Mouse (Mus musculus) hindbrain, embryonic 10.5 days (tissue): ENCODE results near the gene Cdkal1. TPM values are rescaled to one million over a fixed set of nuclear protein-coding genes. Genes with fewer than 3 reads are reported as not detected.

ENCODE experiments used
- DNase-seq: peaks from one replicate; pipeline ENCODE4 v3.0.0-alpha.2; 2017; ENCODE audit warnings: low spot score
- H3K27ac ChIP-seq: fragments of 300-500 bp; sonication (generic); 2 replicates; pipeline ENCODE4 v1.5.1; 2016; ENCODE audit warnings: mild to moderate bottlenecking, moderate library complexity
- H3K27me3 ChIP-seq: fragments of 300-500 bp; sonication (generic); 2 replicates; pipeline ENCODE4 v1.6.1; 2016; ENCODE audit warnings: mild to moderate bottlenecking; ENCODE audit not compliant: poor library complexity, insufficient read depth, severe bottlenecking
- H3K36me3 ChIP-seq: fragments of 300-500 bp; sonication (generic); 2 replicates; pipeline ENCODE4 v1.6.1; 2016; ENCODE audit warnings: mild to moderate bottlenecking, moderate library complexity
- H3K4me1 ChIP-seq: fragments of 300-500 bp; sonication (generic); replicated peaks from 2 replicates; pipeline ENCODE4 v1.6.1; 2016; ENCODE audit warnings: mild to moderate bottlenecking
- H3K4me3 ChIP-seq: fragments of 300-500 bp; sonication (generic); 2 replicates; pipeline ENCODE4 v1.5.1; 2016; ENCODE audit warnings: mild to moderate bottlenecking, moderate library complexity
- H3K9me3 ChIP-seq: fragments of 300-500 bp; sonication (generic); 2 replicates; pipeline ENCODE4 v1.6.1; 2016; ENCODE audit warnings: mild to moderate bottlenecking, moderate library complexity
- WGBS: fragments of 180-500 bp; shearing (Covaris S2); methylation state at CpG from one replicate; pipeline ENCODE4 v1.1.7; 2016; 5-methylcytosine and 5-hydroxymethylcytosine counted together
- polyA plus RNA-seq: library from polyadenylated mRNA; unstranded; fragments of >200 nt; fragmentation: Nextera tagmentation; extraction: Ambion mirVana; gene quantifications from 2 replicates; pipeline ENCODE4 v1.2.1, GENCODE M21; 2016

Cdkal1 gene
- polyA plus RNA-seq, 1 experiment from 2014 or later: 29.6 TPM

GRCm38 (mm10) chr13:29233970-29234369 lies 621.5 kb downstream of the Cdkal1 start:
- H3K4me1 ChIP-seq: no peaks in the 10 kb centered on the region
- H3K27me3 ChIP-seq: no peaks in the 10 kb centered on the region
- WGBS: 88% methylated on average over 11 of the region's 11 CpGs
- H3K27ac ChIP-seq: no peak overlapping the region
- H3K36me3 ChIP-seq: no peaks in the 10 kb centered on the region
- H3K9me3 ChIP-seq: peaks cover 10% of the 10 kb centered on the region; the same call in 1 of the 2 replicates
- H3K4me3 ChIP-seq: no peak overlapping the region
- no peak for DNase-seq

DNA sequence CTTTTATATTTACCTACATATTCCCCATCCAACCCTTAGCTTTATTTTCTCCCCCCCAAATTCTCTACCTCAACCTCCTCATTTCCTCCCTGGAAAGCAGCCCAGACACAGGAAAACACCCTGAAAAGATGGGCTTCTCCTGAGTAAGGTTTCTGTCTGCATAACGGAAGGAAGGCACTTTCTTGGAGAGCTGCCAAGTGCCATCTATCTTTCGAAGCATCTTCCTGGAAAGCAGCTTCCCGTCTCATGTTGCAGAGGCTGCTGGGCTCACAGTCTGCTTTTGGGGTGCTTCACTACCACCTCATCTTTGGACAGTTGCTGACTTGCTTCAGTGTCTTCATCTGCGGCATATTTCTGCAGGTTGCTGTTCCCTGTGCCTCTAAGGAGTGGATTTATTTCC lies 622.8 kb downstream of the Cdkal1 start:
- WGBS: 73% methylated on average over 4 of the region's 4 CpGs
- H3K4me3 ChIP-seq: no peak overlapping the region
- DNase-seq: no peak

DNA sequence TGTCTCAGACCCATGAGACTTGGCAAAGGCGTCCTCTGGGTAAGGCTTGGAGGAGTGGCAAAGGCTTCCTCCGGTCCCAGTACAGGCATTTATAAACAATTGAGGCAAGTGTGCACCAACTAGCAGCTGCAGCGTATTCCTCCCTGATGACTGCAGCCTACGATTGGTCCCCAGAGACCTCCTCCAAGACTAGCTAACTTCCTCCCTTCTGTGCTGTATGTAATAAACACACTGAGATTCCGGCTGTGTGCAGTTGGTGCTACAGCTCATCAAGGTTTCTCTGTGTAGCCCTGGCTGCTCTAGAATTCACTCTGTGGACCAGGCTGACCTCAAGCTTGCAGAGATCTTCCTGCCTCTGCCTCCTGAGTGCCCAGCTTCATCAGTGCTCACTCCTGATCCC lies 630.7 kb downstream of the Cdkal1 start:
- peaks cover 7% of the 10 kb centered on the region; the same call in 1 of the 2 replicates for H3K27me3 ChIP-seq
- H3K4me3 ChIP-seq: no peak overlapping the region
- peaks cover 21% of the 10 kb centered on the region for H3K4me1 ChIP-seq
- WGBS: 82% methylated on average over 5 of the region's 5 CpGs
- DNase-seq: no peak
- no peaks in the 10 kb centered on the region for H3K9me3 ChIP-seq
- no peak overlapping the region for H3K27ac ChIP-seq
- H3K36me3 ChIP-seq: no peaks in the 10 kb centered on the region

More for the DNA sequence above, 622.8 kb downstream of the Cdkal1 start:
- Histone ChIP-seq H3K4me1 (no peaks in the 10 kb centered on the region), H3K36me3 (no peaks in the 10 kb centered on the region), H3K27ac (no peak overlapping the region), H3K27me3 (no peaks in the 10 kb centered on the region), H3K9me3 (peaks cover 10% of the 10 kb centered on the region; the same call in 1 of the 2 replicates)

GRCm38 (mm10) chr13:29222261-29222838 lies 633.1 kb downstream of the Cdkal1 start:
- Histone ChIP-seq H3K4me1 (peaks cover 21% of the 10 kb centered on the region), H3K9me3 (0 out of 2 replicates have a peak, but pooled peaks cover 3% of the 10 kb centered on the region), H3K4me3 (no peak overlapping the region), H3K27ac (peak overlapping the region; percentile 86), H3K27me3 (peaks cover 7% of the 10 kb centered on the region; the same call in 1 of the 2 replicates), H3K36me3 (no peaks in the 10 kb centered on the region)
- DNase-seq: peak; percentile 76
- 11% methylated on average over 10 of the region's 10 CpGs for WGBS

- no peak for DNase-seq
- no peaks in the 10 kb centered on the region for H3K36me3 ChIP-seq
- no peak overlapping the region for H3K4me3 ChIP-seq
- H3K27ac ChIP-seq: peak overlapping the region; percentile 67
- WGBS: 40% methylated on average over 5 of the region's 5 CpGs
- 0 out of 2 replicates have a peak, but pooled peaks cover 3% of the 10 kb centered on the region for H3K9me3 ChIP-seq
- H3K4me1 ChIP-seq: peaks cover 21% of the 10 kb centered on the region
- peaks cover 7% of the 10 kb centered on the region; the same call in 1 of the 2 replicates for H3K27me3 ChIP-seq
These were observed 633.8 kb downstream of the Cdkal1 start for GRCm38 (mm10) chr13:29221646-29222045.

DNA sequence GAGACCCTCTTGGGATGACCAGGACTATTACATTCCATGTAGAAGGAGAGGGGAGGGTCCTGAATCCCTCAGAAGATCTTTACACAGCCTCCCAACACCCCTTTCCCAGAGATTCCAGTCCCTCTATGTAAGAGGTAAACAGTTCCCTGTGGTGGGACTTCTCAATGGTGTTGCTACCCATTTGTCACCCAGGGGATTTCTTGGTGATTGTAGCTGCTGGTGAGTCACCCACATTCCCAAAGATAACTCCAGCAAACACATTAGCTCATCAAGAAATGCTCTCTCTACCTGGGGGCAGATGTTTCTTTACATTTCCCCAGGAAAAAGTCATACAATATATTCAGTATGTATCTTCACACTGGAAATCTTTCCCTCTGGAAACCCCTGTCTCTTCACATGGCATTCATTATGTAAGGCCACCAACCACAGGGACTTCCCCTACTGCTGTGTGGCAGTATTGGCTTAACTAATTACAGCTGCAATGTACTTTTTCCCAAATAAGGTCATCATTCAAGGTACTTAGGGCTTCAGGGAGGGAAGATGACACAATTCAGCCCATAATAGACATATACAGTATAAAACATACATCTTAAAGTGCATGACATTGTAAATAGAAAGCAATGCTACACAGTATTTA lies 636.8 kb downstream of the Cdkal1 start:
- DNase-seq: no peak
- no peaks in the 10 kb centered on the region for H3K36me3 ChIP-seq
- H3K9me3 ChIP-seq: 0 out of 2 replicates have a peak, but pooled peaks cover 3% of the 10 kb centered on the region
- peaks cover 21% of the 10 kb centered on the region for H3K4me1 ChIP-seq
- no peak overlapping the region for H3K4me3 ChIP-seq
- no peak overlapping the region for H3K27ac ChIP-seq
- peaks cover 7% of the 10 kb centered on the region; the same call in 1 of the 2 replicates for H3K27me3 ChIP-seq

DNA sequence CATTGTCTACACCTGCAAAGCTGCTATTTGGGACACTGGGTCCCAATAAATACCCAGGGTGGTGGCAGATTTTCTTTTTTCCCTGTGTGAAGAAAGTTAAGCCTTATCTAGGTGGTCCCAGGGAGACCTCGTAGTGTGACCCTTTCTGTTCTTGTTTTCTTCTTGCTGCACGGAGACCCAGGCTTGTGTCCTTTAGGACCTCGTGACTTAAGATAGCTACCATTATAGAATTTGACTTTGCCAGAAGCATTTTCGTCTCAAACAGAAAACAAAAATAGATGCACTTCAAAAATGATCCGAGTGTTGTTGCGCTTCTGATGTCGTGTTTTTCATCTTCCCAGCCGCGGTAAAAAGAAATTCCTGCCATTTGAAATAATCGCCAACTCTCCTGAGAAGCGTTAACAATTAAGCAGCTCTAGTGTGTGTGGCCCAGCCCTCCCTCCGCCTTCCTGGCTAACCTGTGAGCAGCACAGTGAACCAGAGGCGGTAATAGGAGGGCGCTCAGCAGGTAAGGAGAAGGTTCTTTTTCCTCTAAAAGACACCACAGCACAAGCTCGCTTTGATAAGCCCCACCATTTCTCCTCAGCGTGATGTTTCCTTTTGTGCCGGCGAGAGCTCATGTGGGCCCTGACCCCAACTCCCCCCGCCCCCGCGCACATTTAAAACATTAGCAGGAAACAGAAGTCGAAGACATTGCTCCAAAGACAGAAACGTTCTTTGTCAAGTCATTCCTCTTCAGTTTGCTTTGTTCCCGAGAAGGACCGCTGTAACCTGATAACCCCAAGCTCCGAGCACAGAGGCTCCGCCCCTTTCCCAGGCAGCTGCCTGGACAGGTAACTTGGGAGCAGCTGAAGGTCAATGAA lies 645.1 kb downstream of the Cdkal1 start:
- Histone ChIP-seq H3K4me3 (peak overlapping the region; percentile 53), H3K4me1 (peaks cover 15% of the 10 kb centered on the region), H3K27me3 (no peaks in the 10 kb centered on the region), H3K27ac (peak overlapping the region; percentile 88), H3K36me3 (no peaks in the 10 kb centered on the region), H3K9me3 (peaks cover 4% of the 10 kb centered on the region; the same call in 1 of the 2 replicates)
- peak; percentile 62 for DNase-seq
- WGBS: 3% methylated on average over 27 of the region's 27 CpGs

GRCm38 (mm10) chr13:29208749-29209148 lies 646.7 kb downstream of the Cdkal1 start:
- Histone ChIP-seq H3K4me1 (peaks cover 15% of the 10 kb centered on the region), H3K27me3 (no peaks in the 10 kb centered on the region), H3K27ac (no peak overlapping the region), H3K9me3 (peaks cover 4% of the 10 kb centered on the region; the same call in 1 of the 2 replicates), H3K36me3 (no peaks in the 10 kb centered on the region), H3K4me3 (no peak overlapping the region)
- WGBS: 95% methylated on average over 6 of the region's 6 CpGs
- DNase-seq: no peak

DNA sequence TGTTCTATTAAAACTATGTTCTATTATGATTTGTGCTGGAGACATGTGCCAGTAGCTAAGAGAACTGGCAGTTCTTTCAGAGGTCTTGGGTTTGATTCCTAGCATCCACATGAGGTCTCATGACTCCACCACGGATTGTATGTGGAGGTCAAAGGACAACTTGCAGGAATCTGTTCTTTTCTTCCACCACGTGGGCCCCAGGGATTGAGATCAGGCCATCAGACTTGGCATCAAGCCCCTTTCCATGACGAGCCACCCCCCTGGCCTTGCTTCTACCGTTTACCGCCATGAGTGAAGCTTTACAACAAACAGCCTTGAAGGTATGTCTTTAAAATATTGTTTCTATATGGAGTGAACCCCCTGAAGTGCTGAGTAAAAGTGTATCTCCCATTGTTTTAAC lies 651.6 kb downstream of the Cdkal1 start:
- H3K36me3 ChIP-seq: no peaks in the 10 kb centered on the region
- DNase-seq: no peak
- no peak overlapping the region for H3K27ac ChIP-seq
- H3K9me3 ChIP-seq: peaks cover 3% of the 10 kb centered on the region; the same call in 1 of the 2 replicates
- no peak overlapping the region for H3K4me3 ChIP-seq
- WGBS: 77% methylated on average over 5 of the region's 5 CpGs
- no peaks in the 10 kb centered on the region for H3K27me3 ChIP-seq
- H3K4me1 ChIP-seq: peaks cover 4% of the 10 kb centered on the region

- no peak for DNase-seq
- H3K36me3 ChIP-seq: no peaks in the 10 kb centered on the region
- no peak overlapping the region for H3K4me3 ChIP-seq
- 94% methylated on average over 5 of the region's 5 CpGs for WGBS
- no peak overlapping the region for H3K27ac ChIP-seq
- peaks cover 4% of the 10 kb centered on the region for H3K4me1 ChIP-seq
- no peaks in the 10 kb centered on the region for H3K27me3 ChIP-seq
- no peaks in the 10 kb centered on the region; the same call in 1 of the 2 replicates for H3K9me3 ChIP-seq
These were observed 652.0 kb downstream of the Cdkal1 start for GRCm38 (mm10) chr13:29203426-29203825.

- WGBS: 82% methylated on average over 2 of the region's 2 CpGs
- no peak for DNase-seq
These were observed 652.9 kb downstream of the Cdkal1 start for GRCm38 (mm10) chr13:29202562-29202961.

DNA sequence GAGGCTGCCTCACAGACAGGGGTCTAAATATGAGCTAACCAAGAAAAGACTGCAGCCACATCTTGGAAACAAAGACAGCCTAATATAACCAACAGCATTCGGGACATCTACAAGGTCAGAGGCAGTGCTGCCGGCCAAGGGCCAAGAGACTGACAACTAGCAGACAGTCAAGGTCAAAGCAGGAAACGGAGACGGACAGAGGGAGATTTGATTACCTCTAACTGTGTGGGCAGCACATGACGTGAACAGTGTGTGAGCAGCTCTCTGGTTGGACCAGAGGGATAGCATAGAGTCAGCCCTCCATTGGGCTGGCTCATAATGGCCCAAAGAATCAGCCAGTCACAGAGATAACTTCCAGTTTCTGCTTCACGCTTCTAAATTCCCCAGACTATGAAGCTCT lies 655.8 kb downstream of the Cdkal1 start:
- H3K36me3 ChIP-seq: no peaks in the 10 kb centered on the region
- DNase-seq: no peak
- 0 out of 2 replicates have a peak overlapping the region, but pooled peaks have one; percentile 24 for H3K27ac ChIP-seq
- 56% methylated on average over 6 of the region's 6 CpGs for WGBS
- no peak overlapping the region for H3K4me3 ChIP-seq
- no peaks in the 10 kb centered on the region for H3K27me3 ChIP-seq
- no peaks in the 10 kb centered on the region for H3K9me3 ChIP-seq
- H3K4me1 ChIP-seq: peaks cover 14% of the 10 kb centered on the region

More at GRCm38 (mm10) chr13:29202562-29202961, 652.9 kb downstream of the Cdkal1 start:
- Histone ChIP-seq H3K27ac (no peak overlapping the region), H3K4me3 (no peak overlapping the region), H3K9me3 (no peaks in the 10 kb centered on the region), H3K4me1 (peaks cover 4% of the 10 kb centered on the region), H3K27me3 (no peaks in the 10 kb centered on the region), H3K36me3 (no peaks in the 10 kb centered on the region)
